Mouse (Mus musculus) embryonic fibroblast, embryonic 13.5 days (primary cell): ENCODE data around the gene Mycbpap.

ENCODE experiments used
- CTCF ChIP-seq: IDR thresholded peaks from 2 replicates; pipeline ENCODE4 v1.5.1; 2011; ENCODE audit warnings: mild to moderate bottlenecking, control low read depth, low read length, moderate library complexity, borderline replicate concordance; ENCODE audit not compliant: insufficient read depth
- POLR2A ChIP-seq: IDR thresholded peaks from 2 replicates; pipeline ENCODE4 v1.6.1; 2011; ENCODE audit warnings: low read depth, mild to moderate bottlenecking, control low read depth, low read length, moderate library complexity

- TF ChIP-seq CTCF (no peak), POLR2A (no peak)
These were observed 29.8 kb downstream of the Mycbpap start for GRCm38 (mm10) chr11:94491749-94492099.
